Mouse (Mus musculus) cortical plate, adult 2 months (tissue): Measurements from ENCODE around the gene Zc3hav1l.

Experiments used
- CTCF ChIP-seq: fragments of 200-500 bp; IDR thresholded peaks from 2 replicates; pipeline ENCODE4 v1.5.1; 2011; ENCODE audit warnings: mild to moderate bottlenecking, control low read depth, low read length; ENCODE audit not compliant: insufficient read depth; ENCODE audit errors: extremely low read depth
- POLR2A ChIP-seq: fragments of 200-500 bp; IDR thresholded peaks from 2 replicates; pipeline ENCODE4 v1.6.1; 2011; ENCODE audit warnings: mild to moderate bottlenecking, low read length, control low read depth; ENCODE audit not compliant: insufficient read depth; ENCODE audit errors: extremely low read depth

DNA sequence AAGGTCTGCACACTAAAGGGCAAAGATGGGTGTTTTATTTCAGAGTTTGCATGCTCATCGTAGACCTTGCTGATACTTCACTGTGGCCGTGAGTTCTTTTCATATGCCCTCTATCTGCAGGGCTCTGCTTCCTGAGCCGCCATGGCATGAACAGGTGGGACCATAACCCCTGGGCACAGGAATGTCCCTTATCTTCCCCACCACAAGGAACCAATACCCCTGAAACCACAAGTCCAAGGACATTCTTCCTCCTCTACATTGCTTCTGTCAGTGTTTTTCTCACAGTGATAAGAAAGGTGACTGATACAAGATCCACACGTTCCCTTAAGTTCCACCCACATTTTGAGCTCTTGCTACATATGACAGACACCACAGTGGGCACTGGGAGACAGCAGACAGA is 42.3 kb downstream of the Zc3hav1l start:
- TF ChIP-seq CTCF (no peak), POLR2A (no peak)
